Mouse (Mus musculus) megakaryocyte, embryonic 14.5 days (primary cell): ENCODE data around the gene 2700081O15Rik. TPM values are rescaled to one million over a fixed set of nuclear protein-coding genes. Genes with fewer than 3 reads are reported as not detected.
A peak's percentile ranks its signal among the peaks of the same experiment; 100 is the strongest.

Experiments
- H3K27me3 ChIP-seq: replicated peaks from 2 replicates; pipeline ENCODE3; 2012; ENCODE audit warnings: inconsistent platforms
- H3K36me3 ChIP-seq: replicated peaks from 2 replicates; pipeline ENCODE3; 2012; ENCODE audit warnings: low read length, inconsistent platforms, mixed read lengths
- H3K4me1 ChIP-seq: 2 replicates; pipeline ENCODE4 v1.6.1; 2012; ENCODE audit warnings: inconsistent platforms
- H3K4me3 ChIP-seq: replicated peaks from 2 replicates; pipeline ENCODE3; 2012; ENCODE audit warnings: moderate library complexity, mild to moderate bottlenecking, inconsistent platforms
- H3K9me3 ChIP-seq: 2 replicates; pipeline ENCODE4 v1.6.1; 2012; ENCODE audit warnings: inconsistent platforms
- FLI1 ChIP-seq: IDR thresholded peaks from 2 replicates; pipeline ENCODE4 v1.6.1; 2012; ENCODE audit warnings: low read length, inconsistent platforms, mixed read lengths
- GATA1 ChIP-seq: IDR thresholded peaks from 3 replicates; pipeline ENCODE4 v1.6.1; 2012; ENCODE audit warnings: mixed read lengths, low read length, inconsistent platforms, borderline replicate concordance
- polyA plus RNA-seq: library from polyadenylated mRNA; stranded (reverse); fragments of >175 nt; gene quantifications from 2 replicates; pipeline ENCODE4 v1.2.3, GENCODE M21; 2012; ENCODE audit warnings: low replicate concordance; ENCODE audit not compliant: insufficient read depth

2700081O15Rik gene
- polyA plus RNA-seq, 1 experiment = 4.0 TPM

DNA sequence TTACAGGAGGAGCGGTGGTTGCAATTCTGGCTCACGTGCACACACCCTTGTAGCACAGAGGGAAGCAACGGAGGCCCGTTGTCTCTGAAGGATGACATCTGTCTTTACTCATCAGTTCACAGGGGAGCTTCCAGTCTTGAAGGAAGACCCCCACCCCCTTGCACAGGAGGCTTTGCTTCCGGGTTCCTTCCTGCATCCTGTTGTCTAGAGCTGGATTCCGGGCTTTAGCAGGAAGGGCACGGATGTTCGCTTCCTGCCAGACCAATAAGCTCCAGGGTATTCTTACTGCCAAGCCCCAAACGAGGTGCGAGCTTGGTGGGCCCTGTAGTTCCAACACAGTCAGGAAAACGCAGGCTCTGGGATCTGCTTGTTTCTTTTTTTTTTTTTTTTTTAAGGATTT is 16.8 kb upstream of the 2700081O15Rik start:
- peaks cover 6% of the 10 kb centered on the region for H3K4me1 ChIP-seq
- no peaks in the 10 kb centered on the region for H3K36me3 ChIP-seq
- H3K27me3 ChIP-seq = peaks cover 45% of the 10 kb centered on the region
- H3K9me3 ChIP-seq = peaks cover 15% of the 10 kb centered on the region
- TF ChIP-seq GATA1 = no peak
- no peak for TF ChIP-seq FLI1
- H3K4me3 ChIP-seq = no peak overlapping the region

DNA sequence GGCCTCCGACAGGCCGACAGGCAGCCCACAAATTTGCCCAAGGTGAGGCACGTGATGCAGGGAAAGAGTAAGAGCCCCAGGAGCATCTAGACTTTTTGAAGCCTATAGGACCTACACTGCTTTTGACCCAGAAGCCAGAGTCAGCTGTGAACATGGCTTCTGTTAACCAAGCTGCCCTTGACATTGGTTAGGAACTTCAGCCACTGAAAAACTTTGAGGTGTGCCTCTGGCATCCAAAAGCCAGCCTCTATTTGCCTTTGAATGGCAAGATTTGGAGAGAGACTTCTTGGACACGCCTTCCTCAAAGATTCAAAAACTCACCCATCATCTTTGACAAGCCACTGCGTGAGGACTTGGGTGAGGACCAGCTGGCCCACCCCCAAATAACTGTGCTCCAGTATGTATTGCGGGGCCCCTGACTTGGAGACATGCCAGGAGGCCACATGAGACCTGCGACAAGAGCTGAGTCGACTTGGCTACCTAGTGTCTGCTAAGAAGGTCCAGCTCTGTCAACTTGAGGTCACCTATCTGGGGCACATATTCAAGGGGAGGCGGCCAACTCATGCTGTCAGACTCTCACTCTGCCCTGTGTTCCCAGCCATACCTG is 12.7 kb upstream of the 2700081O15Rik start:
- TF ChIP-seq GATA1 = no peak
- TF ChIP-seq FLI1 = no peak
- no peaks in the 10 kb centered on the region for H3K36me3 ChIP-seq
- peaks cover 6% of the 10 kb centered on the region for H3K4me1 ChIP-seq

DNA sequence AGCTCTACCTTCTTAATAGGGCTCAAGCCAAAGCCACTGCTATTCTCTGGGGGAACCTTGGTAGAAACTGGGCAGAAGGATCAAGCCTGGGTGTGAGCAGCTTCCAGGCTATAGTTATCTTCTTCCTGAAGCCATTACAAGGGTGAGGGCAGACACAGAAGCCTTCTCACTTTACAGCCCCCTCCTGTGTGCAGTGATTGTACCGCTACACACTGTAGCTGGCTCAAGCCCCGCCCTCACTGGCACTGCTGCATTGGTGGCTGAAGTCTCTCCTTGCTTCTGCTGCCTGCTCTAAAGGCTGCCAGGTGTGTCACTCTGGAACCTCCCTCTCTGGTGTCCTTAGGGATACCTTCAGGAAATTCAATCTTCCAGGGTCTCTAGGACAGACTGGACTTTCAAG is 5.1 kb upstream of the 2700081O15Rik start:
- H3K27me3 ChIP-seq = peaks cover 57% of the 10 kb centered on the region
- peaks cover 23% of the 10 kb centered on the region for H3K9me3 ChIP-seq
- TF ChIP-seq GATA1 = no peak
- no peak for TF ChIP-seq FLI1
- H3K36me3 ChIP-seq = no peaks in the 10 kb centered on the region
- H3K4me1 ChIP-seq = peaks cover 14% of the 10 kb centered on the region
- H3K4me3 ChIP-seq = no peak overlapping the region

More for the DNA sequence above, 12.7 kb upstream of the 2700081O15Rik start:
- peaks cover 49% of the 10 kb centered on the region for H3K27me3 ChIP-seq
- peaks cover 11% of the 10 kb centered on the region; the same call in 1 of the 2 replicates for H3K9me3 ChIP-seq
- H3K4me3 ChIP-seq = no peak overlapping the region

DNA sequence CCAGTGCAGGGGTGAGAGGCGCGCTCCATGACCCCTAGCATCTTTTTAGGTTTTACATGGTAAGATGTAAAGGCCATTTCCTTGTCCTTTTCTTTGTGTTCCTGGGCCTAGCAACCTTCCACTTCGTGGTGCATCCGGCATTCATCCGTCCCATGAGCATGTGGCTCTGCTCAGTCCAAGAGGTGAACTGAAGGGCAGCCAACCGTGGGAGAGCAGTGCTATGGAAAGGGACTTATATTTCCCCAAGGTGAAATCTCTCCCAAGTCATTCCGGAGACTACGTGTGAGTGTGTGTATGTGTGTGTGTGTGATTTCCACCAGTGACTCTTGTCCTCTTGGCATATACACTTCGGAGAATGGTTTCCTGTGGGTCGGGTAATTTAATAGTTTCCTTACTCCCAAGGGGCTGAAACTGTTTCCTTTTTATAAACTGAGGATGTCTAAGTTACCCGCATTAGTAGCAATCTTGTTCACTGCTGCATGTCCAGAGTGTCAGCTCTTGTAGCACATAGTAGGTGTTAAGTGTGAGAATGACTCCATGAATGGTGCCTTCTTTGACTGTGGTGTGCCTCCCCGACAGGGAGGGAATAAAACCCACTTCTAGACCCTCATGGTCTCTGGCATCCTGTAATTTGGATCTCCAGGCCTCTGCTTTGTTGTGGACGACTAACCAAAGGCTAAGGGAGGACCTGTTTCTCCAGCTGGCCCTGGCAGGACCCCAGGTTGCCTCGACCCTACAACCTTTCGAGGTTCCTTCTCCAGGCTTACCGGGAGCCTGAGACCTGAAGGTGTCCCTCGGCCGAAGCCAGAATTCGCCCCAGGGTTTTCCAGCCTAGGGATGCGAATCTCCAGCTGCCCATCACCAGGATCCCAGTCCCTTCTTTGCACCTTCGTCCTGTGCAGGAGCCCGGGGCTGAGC is 1.2 kb upstream of the 2700081O15Rik start:
- peaks cover 44% of the 10 kb centered on the region for H3K4me1 ChIP-seq
- H3K4me3 ChIP-seq = peak overlapping the region; percentile 93
- H3K27me3 ChIP-seq = peaks cover 53% of the 10 kb centered on the region

DNA sequence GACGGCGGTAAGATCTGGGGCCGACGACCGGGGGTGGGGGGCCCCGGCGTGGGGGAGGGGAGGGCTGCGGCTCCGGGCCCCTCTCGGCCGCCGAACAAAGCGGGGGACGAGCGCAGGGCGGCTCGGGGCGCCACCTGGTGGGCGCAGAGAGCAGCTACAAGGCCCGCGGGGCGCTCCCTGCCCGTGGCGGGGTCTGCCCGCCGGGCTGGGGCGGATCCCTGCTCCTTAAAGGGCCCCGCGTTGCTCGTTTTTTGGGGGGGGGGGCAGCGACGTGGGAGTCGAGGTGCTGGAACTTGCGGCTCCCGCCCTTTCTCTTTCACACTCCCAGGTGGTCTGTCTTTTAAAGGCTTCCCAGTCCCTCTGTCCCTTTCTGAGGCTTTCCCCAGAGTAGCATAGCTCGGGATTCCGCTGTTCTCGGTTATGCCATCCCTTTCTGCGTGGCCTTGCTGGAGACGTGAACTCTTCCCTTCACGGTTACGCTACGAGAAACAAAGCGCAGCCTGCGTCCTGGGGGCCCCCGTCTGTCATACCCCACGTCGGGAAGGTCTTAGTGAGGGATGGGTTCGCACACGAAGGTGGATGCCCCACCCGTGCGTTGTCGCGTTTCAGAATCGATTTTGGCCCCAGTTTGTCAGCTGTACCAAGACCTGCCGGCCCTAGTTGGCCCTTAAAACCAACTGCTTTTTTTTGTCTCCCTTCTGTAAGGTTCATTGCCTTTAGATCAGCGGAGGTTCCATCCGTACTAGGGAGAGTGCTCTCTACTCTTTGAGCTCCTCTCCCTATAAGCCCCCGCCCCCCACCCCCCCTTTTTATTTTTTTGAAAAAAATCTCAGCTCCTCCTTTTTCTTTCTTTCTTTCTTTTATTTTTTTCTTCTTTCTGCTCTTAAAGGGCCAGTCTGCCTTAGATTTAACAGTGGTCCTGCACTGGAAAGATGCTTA is 755 bp downstream of the 2700081O15Rik start:
- peaks cover 19% of the 10 kb centered on the region for H3K36me3 ChIP-seq
- peaks cover 41% of the 10 kb centered on the region for H3K4me1 ChIP-seq
- TF ChIP-seq FLI1 = no peak
- no peak for TF ChIP-seq GATA1
- peaks cover 10% of the 10 kb centered on the region for H3K9me3 ChIP-seq
- peak overlapping the region; percentile 93 for H3K4me3 ChIP-seq
- H3K27me3 ChIP-seq = peaks cover 39% of the 10 kb centered on the region

More for the DNA sequence above, 1.2 kb upstream of the 2700081O15Rik start:
- TF ChIP-seq FLI1 = no peak
- no peak for TF ChIP-seq GATA1
- Histone ChIP-seq H3K9me3 (peaks cover 19% of the 10 kb centered on the region), H3K36me3 (no peaks in the 10 kb centered on the region)

DNA sequence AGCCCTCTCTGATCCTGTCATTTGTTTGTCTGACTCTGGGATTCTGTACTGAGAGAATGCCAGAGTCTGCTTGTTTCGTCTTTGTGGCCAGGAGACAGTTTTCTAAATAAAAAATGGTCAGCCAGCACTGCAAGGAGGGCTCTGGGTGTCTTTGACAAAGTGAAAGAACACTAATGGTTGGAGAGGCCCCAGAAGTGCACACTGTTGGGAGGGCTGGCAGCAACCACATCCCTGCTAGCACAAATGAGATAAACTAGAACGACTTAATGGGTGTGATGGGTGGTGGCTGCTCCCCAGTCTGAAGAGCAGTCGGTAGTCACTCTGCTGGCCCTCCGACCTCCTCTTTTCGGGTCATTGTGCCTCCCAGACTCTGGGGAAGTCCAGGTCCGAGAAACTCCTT is 1.7 kb downstream of the 2700081O15Rik start:
- Histone ChIP-seq H3K9me3 (peaks cover 8% of the 10 kb centered on the region), H3K36me3 (peaks cover 28% of the 10 kb centered on the region), H3K4me3 (peak overlapping the region; percentile 78), H3K27me3 (peaks cover 35% of the 10 kb centered on the region), H3K4me1 (peaks cover 41% of the 10 kb centered on the region)
- no peak for TF ChIP-seq FLI1
- no peak for TF ChIP-seq GATA1

DNA sequence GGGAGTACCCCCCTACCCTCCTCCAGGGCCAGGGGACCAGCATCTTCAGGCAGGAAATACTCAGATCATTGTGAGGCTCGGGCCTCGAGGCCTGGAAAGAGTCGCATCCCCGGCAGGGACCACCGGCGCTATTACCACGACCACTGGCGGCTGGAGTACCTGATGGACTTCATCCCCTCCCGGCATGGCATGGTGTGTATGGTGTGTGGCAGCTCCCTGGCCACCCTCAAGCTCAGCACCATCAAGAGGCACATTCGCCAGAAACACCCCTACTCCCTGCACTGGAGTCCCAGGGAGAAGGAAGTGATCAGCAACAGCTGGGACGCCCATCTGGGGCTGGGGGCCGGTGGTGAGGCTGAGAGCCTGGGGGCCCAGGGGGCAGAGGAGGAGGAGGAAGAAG is 2.7 kb downstream of the 2700081O15Rik start:
- TF ChIP-seq FLI1 (no peak), GATA1 (no peak)
- Histone ChIP-seq H3K4me3 (no peak overlapping the region), H3K36me3 (peaks cover 38% of the 10 kb centered on the region), H3K4me1 (peaks cover 41% of the 10 kb centered on the region), H3K9me3 (peaks cover 2% of the 10 kb centered on the region; the same call in 1 of the 2 replicates), H3K27me3 (peaks cover 28% of the 10 kb centered on the region)

DNA sequence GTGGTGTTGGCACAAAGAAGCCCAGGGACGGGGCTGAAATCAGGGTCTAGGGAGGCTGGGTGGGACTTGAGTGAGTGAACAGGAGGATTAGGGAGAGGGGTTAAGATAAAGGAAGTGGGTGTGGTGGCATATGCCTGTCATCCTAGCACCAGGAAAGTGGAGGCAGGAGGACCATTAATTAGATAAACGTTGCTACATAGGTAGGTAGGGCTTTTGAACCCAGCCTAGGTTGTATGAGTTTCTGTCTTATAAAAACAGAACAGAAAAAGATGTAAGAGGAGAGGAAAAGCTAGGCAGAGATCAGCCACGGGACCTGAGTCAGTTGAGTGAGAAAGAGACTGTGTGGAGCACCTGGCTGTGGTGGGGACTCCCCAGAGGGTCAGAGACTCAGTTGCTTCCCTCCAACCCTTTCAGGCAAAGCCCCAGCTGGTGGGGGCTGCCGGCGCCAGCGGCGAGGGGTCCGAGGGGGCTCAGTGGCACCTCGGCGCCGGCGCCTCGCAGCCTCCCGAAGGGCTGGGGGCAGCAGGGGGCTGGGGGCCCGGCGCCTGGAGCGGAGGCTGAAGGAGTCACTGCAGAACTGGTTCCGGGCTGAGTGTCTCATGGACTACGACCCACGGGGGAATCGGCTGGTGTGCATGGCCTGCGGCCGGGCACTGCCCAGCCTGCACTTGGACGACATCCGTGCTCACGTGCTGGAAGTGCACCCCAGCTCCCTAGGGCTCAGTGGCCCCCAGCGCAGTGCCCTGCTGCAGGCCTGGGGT is 3.6 kb downstream of the 2700081O15Rik start:
- no peaks in the 10 kb centered on the region for H3K9me3 ChIP-seq
- peaks cover 46% of the 10 kb centered on the region for H3K36me3 ChIP-seq

More for the DNA sequence above, 3.6 kb downstream of the 2700081O15Rik start:
- no peak for TF ChIP-seq FLI1
- TF ChIP-seq GATA1 = no peak
- Histone ChIP-seq H3K4me3 (no peak overlapping the region), H3K27me3 (peaks cover 19% of the 10 kb centered on the region), H3K4me1 (peaks cover 41% of the 10 kb centered on the region)
